Mouse (Mus musculus) cerebellum, adult 2 months (tissue): Measurements from ENCODE around the gene Setd7.

Source experiments
- CTCF ChIP-seq: fragments of 200-500 bp; IDR thresholded peaks from 2 replicates; pipeline ENCODE4 v1.5.1; 2011; ENCODE audit warnings: low read depth, mild to moderate bottlenecking, control low read depth, low read length, moderate library complexity, borderline replicate concordance; ENCODE audit not compliant: insufficient read depth
- POLR2A ChIP-seq: fragments of 200-500 bp; IDR thresholded peaks from 2 replicates; pipeline ENCODE4 v1.6.1; 2011; ENCODE audit warnings: low read length, control low read depth, borderline replicate concordance; ENCODE audit not compliant: insufficient read depth

- TF ChIP-seq POLR2A: no peak
- TF ChIP-seq CTCF: no peak
These were observed 39.4 kb downstream of the Setd7 start for GRCm38 (mm10) chr3:51521262-51521661.
